ENCODE assay signal across 10 mouse cellular contexts in genomic region chr8:122526526-122527170, GRCm38 (mm10). TPM values are rescaled to one million over a fixed set of nuclear protein-coding genes. Genes with fewer than 3 reads are reported as not detected.
DNase-seq lines count a peak whose midpoint lies in the region; ATAC-seq and TF ChIP-seq lines count a peak whose summit lies in the region.
"Had no signal": no experiment of that assay in that cellular context is flagged by ENCODE, and none has a peak within 500 bp of the region (broad histone marks: within the 10 kb centered on the region; RNA-seq: fewer than 3 reads in every experiment).

No protein-coding gene starts in this region.

- WGBS in intestine, embryonic 15.5 days: 50% methylated on average over 7 of the region's 7 CpGs
- WGBS in liver, embryonic 12.5 days (ENCODE audit: insufficient replicate concordance): 56% methylated on average over 7 of the region's 7 CpGs

- no peak for ATAC-seq in intestine, embryonic 15.5 days
- no peak for ATAC-seq in liver, embryonic 12.5 days
- ATAC-seq: forebrain, embryonic 15.5 days had no signal

- no peaks in the 10 kb centered on the region for H3K9me3 ChIP-seq in intestine, embryonic 15.5 days
- no peaks in the 10 kb centered on the region for H3K9me3 ChIP-seq in liver, embryonic 12.5 days (replicated peaks)
- H3K9me3 ChIP-seq: forebrain, embryonic 15.5 days had no signal

- no peak for DNase-seq in layer of hippocampus, adult 2 months (ENCODE audit: low spot score in 2 of 2)
- DNase-seq in layer of hippocampus, adult 9-11 months: no peak
- peak; percentile 16 to 26 for DNase-seq in thymus, postnatal 10 days (ENCODE audit: low spot score in 2 of 2)
- no peak for DNase-seq in frontal cortex, adult 2 months (ENCODE audit: extremely low spot score in 1 of 2, low spot score in 1 of 2)
- no peak for DNase-seq in frontal cortex, postnatal 14 days (ENCODE audit: low spot score in 2 of 2)
- DNase-seq in gastrocnemius, postnatal 4 days (ENCODE audit: low spot score in 2 of 2): no peak

- no peaks in the 10 kb centered on the region for H3K36me3 ChIP-seq in intestine, embryonic 15.5 days
- peaks cover 61% of the 10 kb centered on the region for H3K36me3 ChIP-seq in liver, embryonic 12.5 days
- H3K36me3 ChIP-seq: forebrain, embryonic 15.5 days had no signal

- TF ChIP-seq CTCF in layer of hippocampus, adult 2 months (conservative IDR thresholded peaks at IDR 0.05): no peak

- H3K4me3 ChIP-seq in layer of hippocampus, adult 2 months: no peak overlapping the region
- H3K4me3 ChIP-seq in intestine, embryonic 15.5 days (replicated peaks): no peak overlapping the region
- no peak overlapping the region for H3K4me3 ChIP-seq in liver, embryonic 12.5 days
- H3K4me3 ChIP-seq: forebrain, embryonic 15.5 days had no signal

- peaks cover 49% of the 10 kb centered on the region for H3K4me1 ChIP-seq in intestine, embryonic 15.5 days (replicated peaks)
- H3K4me1 ChIP-seq in liver, embryonic 12.5 days: peaks cover 84% of the 10 kb centered on the region

- H3K4me2 ChIP-seq in intestine, embryonic 15.5 days (replicated peaks): no peak overlapping the region
- H3K4me2 ChIP-seq in liver, embryonic 12.5 days: peak overlapping the region; percentile 61
- H3K4me2 ChIP-seq: forebrain, embryonic 15.5 days had no signal

- peak overlapping the region; percentile 10; the same call in 1 of the 2 replicates for H3K27ac ChIP-seq in layer of hippocampus, adult 2 months
- peak overlapping the region; percentile 42 for H3K27ac ChIP-seq in intestine, embryonic 15.5 days
- peak overlapping the region; percentile 81 for H3K27ac ChIP-seq in liver, embryonic 12.5 days
- H3K27ac ChIP-seq: forebrain, embryonic 15.5 days had no signal

- H3K9ac ChIP-seq in intestine, embryonic 15.5 days: 0 out of 2 replicates have a peak overlapping the region, but pooled peaks have one; percentile 24
- H3K9ac ChIP-seq in liver, embryonic 12.5 days: peak overlapping the region; percentile 43; the same call in 1 of the 2 replicates
- H3K9ac ChIP-seq: forebrain, embryonic 15.5 days had no signal

- H3K27me3 ChIP-seq in intestine, embryonic 15.5 days (replicated peaks): no peaks in the 10 kb centered on the region
- H3K27me3 ChIP-seq in liver, embryonic 12.5 days (replicated peaks): no peaks in the 10 kb centered on the region
- H3K27me3 ChIP-seq: CH12.LX; forebrain, embryonic 15.5 days had no signal

RNA-seq across cellular contexts. Expression of gene Piezo1, which starts 24.5 kb away (rescaled TPM):
- total RNA-seq in layer of hippocampus, adult 2 months (2021): 1 to 10 TPM; 3.1 to 5.5 TPM
- polyA plus RNA-seq in intestine, embryonic 15.5 days (2015; fragmentation: Nextera tagmentation; extraction: Ambion mirVana): 10.8 and 12.2 TPM in 2 replicates
- polyA plus RNA-seq in liver, embryonic 12.5 days (2016; fragmentation: Nextera tagmentation; extraction: Ambion mirVana): 21.7 and 24.4 TPM in 2 replicates
- 7.4 and 9.1 TPM in 2 replicates for polyA plus RNA-seq in frontal cortex, adult 2 months (2012; rRNA removed)
- 10 to 100 TPM; 51.5 to 54.6 TPM for total RNA-seq in gastrocnemius, postnatal 4 days (2021)

RNA-seq across cellular contexts. Expression of gene Cdt1, which starts 41.2 kb away (rescaled TPM):
- total RNA-seq in layer of hippocampus, adult 2 months (2021): 1 to 10 TPM; 1.3 to 1.6 TPM
- polyA plus RNA-seq in intestine, embryonic 15.5 days (2015; fragmentation: Nextera tagmentation; extraction: Ambion mirVana): 40.3 and 41.8 TPM in 2 replicates
- 65.7 and 66.8 TPM in 2 replicates for polyA plus RNA-seq in liver, embryonic 12.5 days (2016; fragmentation: Nextera tagmentation; extraction: Ambion mirVana)
- polyA plus RNA-seq in frontal cortex, adult 2 months (2012; rRNA removed): 2.4 and 2.5 TPM in 2 replicates
- total RNA-seq in gastrocnemius, postnatal 4 days (2021): 10 to 100 TPM; 14.7 to 17.1 TPM

RNA-seq across cellular contexts. Expression of gene Aprt, which starts 50.1 kb away (rescaled TPM):
- 10 to 100 TPM; 60.7 to 62.3 TPM for total RNA-seq in layer of hippocampus, adult 2 months (2021)
- polyA plus RNA-seq in intestine, embryonic 15.5 days (2015; fragmentation: Nextera tagmentation; extraction: Ambion mirVana): 545 and 612 TPM in 2 replicates
- 226 and 253 TPM in 2 replicates for polyA plus RNA-seq in liver, embryonic 12.5 days (2016; fragmentation: Nextera tagmentation; extraction: Ambion mirVana)
- polyA plus RNA-seq in frontal cortex, adult 2 months (2012; rRNA removed): 66.0 and 67.4 TPM in 2 replicates
- total RNA-seq in gastrocnemius, postnatal 4 days (2021): 10 to 100 TPM; 37.0 to 40.0 TPM

RNA-seq across cellular contexts. Expression of gene Ctu2, which starts 50.7 kb away (rescaled TPM):
- 10 to 100 TPM; 22.8 to 23.7 TPM for total RNA-seq in layer of hippocampus, adult 2 months (2021)
- 43.4 and 44.6 TPM in 2 replicates for polyA plus RNA-seq in intestine, embryonic 15.5 days (2015; fragmentation: Nextera tagmentation; extraction: Ambion mirVana)
- polyA plus RNA-seq in liver, embryonic 12.5 days (2016; fragmentation: Nextera tagmentation; extraction: Ambion mirVana): 37.1 and 38.7 TPM in 2 replicates
- polyA plus RNA-seq in frontal cortex, adult 2 months (2012; rRNA removed): 40.2 and 51.2 TPM in 2 replicates
- total RNA-seq in gastrocnemius, postnatal 4 days (2021): 10 to 100 TPM; 18.3 to 18.9 TPM

RNA-seq across cellular contexts. Expression of gene Rnf166, which starts 50.8 kb away (rescaled TPM):
- total RNA-seq in layer of hippocampus, adult 2 months (2021): 10 to 100 TPM; 32.7 to 39.5 TPM
- 29.5 and 31.5 TPM in 2 replicates for polyA plus RNA-seq in intestine, embryonic 15.5 days (2015; fragmentation: Nextera tagmentation; extraction: Ambion mirVana)
- 16.6 and 17.3 TPM in 2 replicates for polyA plus RNA-seq in liver, embryonic 12.5 days (2016; fragmentation: Nextera tagmentation; extraction: Ambion mirVana)
- 62.3 and 86.3 TPM in 2 replicates for polyA plus RNA-seq in frontal cortex, adult 2 months (2012; rRNA removed)
- total RNA-seq in gastrocnemius, postnatal 4 days (2021): 10 to 100 TPM; 36.9 to 40.1 TPM

Comparison
In these comparisons a context has a peak if more than half of its experiments do, and no peak if none do; other contexts are left out.
1. DNase-seq: peak in thymus, postnatal 10 days (2 of 2); none in layer of hippocampus, adult 2 months (0 of 2), layer of hippocampus, adult 9-11 months (single experiment), frontal cortex, adult 2 months (0 of 2), frontal cortex, postnatal 14 days (0 of 2) and gastrocnemius, postnatal 4 days (0 of 2).
2. H3K27ac ChIP-seq: peak in every context shown above with its lines; median percentile 81 in liver, embryonic 12.5 days; 42 in intestine, embryonic 15.5 days; 10 in layer of hippocampus, adult 2 months.
3. RNA of gene Cdt1, which starts 41.2 kb away (polyA plus RNA-seq): 65.7 to 66.8 TPM in liver, embryonic 12.5 days and 40.3 to 41.8 TPM in intestine, embryonic 15.5 days; 2.4 to 2.5 TPM in frontal cortex, adult 2 months; every median in the first group is over 10 times any median in the second.